Mouse (Mus musculus): Measurements from ENCODE around the gene Nrm.

The Nrm gene

GRCm38 (mm10) chr17:35861198-35861857 is at the start of gene Nrm:
Gene Nrm (plus strand): TSS chr17:35861318.
- DNase-seq (ENCODE audit: low spot score) = peak; percentile 79

- no peak for DNase-seq (ENCODE audit: low spot score)
Observed at GRCm38 (mm10) chr17:35812307-35812706, 48.8 kb upstream of the Nrm start.

- no peak for DNase-seq (ENCODE audit: low spot score)
Observed at GRCm38 (mm10) chr17:35812736-35813135, 48.4 kb upstream of the Nrm start.

GRCm38 (mm10) chr17:35813245-35813647 is 47.9 kb upstream of the Nrm start:
- peak; percentile 90 for DNase-seq (ENCODE audit: low spot score)

- no peak for DNase-seq (ENCODE audit: low spot score)
Observed at GRCm38 (mm10) chr17:35813653-35814052, 47.5 kb upstream of the Nrm start.

- no peak for DNase-seq (ENCODE audit: low spot score)
Observed at GRCm38 (mm10) chr17:35814678-35815077, 46.4 kb upstream of the Nrm start.

GRCm38 (mm10) chr17:35815836-35816235 is 45.3 kb upstream of the Nrm start:
- no peak for DNase-seq (ENCODE audit: low spot score)

- DNase-seq (ENCODE audit: low spot score) = no peak
Observed at GRCm38 (mm10) chr17:35816686-35817085, 44.4 kb upstream of the Nrm start.

GRCm38 (mm10) chr17:35817226-35817625 is 43.9 kb upstream of the Nrm start:
- no peak for DNase-seq (ENCODE audit: low spot score)

- DNase-seq (ENCODE audit: low spot score) = no peak
Observed at GRCm38 (mm10) chr17:35820111-35820510, 41.0 kb upstream of the Nrm start.

GRCm38 (mm10) chr17:35821439-35822430 is 39.4 kb upstream of the Nrm start, which contains the start of gene Ier3:
Gene Ier3 (plus strand): TSS chr17:35821684.
- DNase-seq (ENCODE audit: low spot score) = peak; percentile 90

- DNase-seq (ENCODE audit: low spot score) = no peak
Observed at GRCm38 (mm10) chr17:35822564-35822963, 38.6 kb upstream of the Nrm start.

GRCm38 (mm10) chr17:35822964-35823937 is 37.9 kb upstream of the Nrm start, which contains the start of gene Flot1:
Gene Flot1 (plus strand): TSS chr17:35823230.
- peak; percentile 78 for DNase-seq (ENCODE audit: low spot score)

- no peak for DNase-seq (ENCODE audit: low spot score)
Observed at GRCm38 (mm10) chr17:35824402-35824801, 36.7 kb upstream of the Nrm start.

GRCm38 (mm10) chr17:35825109-35825850 is 35.8 kb upstream of the Nrm start:
- DNase-seq (ENCODE audit: low spot score) = no peak

- peak; percentile 70 for DNase-seq (ENCODE audit: low spot score)
Observed at GRCm38 (mm10) chr17:35829737-35830136, 31.4 kb upstream of the Nrm start.

- no peak for DNase-seq (ENCODE audit: low spot score)
Observed at GRCm38 (mm10) chr17:35832400-35833238, 28.5 kb upstream of the Nrm start.

GRCm38 (mm10) chr17:35833239-35833751 is 27.8 kb upstream of the Nrm start:
- no peak for DNase-seq (ENCODE audit: low spot score)

- DNase-seq (ENCODE audit: low spot score) = no peak
Observed at GRCm38 (mm10) chr17:35833894-35834293, 27.2 kb upstream of the Nrm start.
